Mouse (Mus musculus): Measurements from ENCODE around the gene Mrtfa.

Mrtfa gene

GRCm38 (mm10) chr15:81098689-81099088 lies 91.9 kb downstream of the Mrtfa start:
- DNase-seq = no peak

DNA sequence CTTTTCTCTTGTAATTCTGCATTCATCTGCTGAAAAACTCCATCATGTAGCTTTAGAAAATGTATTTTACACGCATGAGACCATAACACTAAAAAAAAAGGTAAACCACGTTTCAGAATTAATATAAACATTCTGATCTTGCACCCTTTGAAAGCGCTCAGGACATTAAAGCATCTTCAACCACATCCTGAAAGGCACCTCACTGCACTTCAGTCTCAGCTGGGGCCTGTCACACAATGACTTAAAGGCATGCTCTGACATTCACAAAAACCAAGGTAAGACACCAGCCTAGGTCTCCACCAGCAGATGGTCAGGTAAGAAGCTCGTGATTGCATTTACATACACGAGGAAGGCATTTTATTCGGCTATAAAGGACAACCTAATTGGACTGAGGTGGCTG lies 92.7 kb downstream of the Mrtfa start:
- DNase-seq = no peak

DNA sequence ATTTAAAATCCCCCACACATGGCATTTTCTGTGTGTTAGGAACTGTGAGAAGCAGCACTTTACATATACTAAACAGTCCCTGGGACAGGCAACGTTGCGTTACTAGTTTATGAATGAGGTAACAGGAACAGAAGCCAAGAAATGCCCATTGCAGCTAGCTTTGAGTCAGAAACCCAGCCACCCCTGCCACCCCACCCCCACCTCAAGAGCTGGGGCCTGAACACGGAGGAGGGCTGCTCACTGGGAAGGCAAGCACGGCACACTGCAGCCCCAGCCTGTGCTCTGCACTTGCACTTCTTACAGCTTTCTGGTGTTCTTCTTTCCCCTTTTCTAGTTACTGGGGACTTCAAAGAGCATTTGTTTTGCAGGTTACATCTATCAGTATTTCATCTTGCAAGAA lies 93.1 kb downstream of the Mrtfa start:
- no peak for DNase-seq

DNA sequence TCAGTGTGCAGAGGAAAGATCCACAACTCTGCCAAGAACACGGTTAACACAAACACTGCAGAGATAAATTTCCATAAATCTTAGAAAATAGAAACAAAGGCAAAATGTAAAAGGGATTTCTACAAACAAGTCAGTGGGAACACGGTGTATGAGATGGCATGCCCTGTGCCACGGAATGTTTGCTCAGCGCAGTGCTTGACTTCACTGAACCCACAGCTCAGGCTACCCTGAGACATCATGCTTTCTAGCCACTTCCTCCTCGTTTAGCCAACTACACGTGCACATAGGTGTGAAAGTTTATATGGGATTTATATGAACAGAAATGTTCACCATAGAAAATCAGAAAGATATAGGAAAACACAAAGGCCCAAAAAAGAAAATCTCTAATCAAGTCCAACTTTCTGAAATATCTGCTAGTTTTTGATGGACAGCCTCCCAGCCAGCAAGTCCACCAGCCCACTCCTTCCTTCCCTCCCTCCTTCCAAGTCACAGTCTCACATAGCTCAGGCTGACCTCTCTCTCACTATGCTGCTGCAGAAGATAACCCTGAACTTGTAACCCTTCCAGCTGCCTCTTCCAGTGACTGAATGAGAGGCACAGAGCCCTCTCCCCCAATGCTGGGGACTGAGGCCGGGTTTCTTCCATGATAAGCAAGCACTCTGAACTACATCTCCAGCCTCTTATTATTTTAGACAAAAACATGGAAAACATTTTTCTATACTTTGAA lies 94.1 kb downstream of the Mrtfa start:
- no peak for DNase-seq

DNA sequence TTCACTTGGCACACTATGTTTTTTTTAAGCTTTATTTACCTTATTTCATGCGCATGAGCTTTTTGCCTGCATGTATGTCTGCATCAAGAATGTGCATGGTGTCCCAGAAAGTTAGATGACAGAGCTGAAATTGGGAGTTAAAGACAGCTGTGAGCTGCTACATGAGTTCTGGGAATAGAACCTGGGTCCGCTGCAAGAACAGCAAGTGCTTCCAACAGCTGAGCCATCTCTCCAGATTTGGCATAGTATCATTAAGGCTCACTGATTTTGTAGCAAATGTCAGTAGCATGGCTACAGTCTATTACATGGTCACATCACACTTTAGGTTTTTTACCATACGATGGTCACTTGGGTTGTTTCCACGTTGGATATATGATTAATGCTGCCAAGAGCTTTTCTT lies 97.5 kb downstream of the Mrtfa start:
- DNase-seq = no peak

- DNase-seq = no peak
These were observed 98.8 kb downstream of the Mrtfa start for GRCm38 (mm10) chr15:81091718-81092117.

DNA sequence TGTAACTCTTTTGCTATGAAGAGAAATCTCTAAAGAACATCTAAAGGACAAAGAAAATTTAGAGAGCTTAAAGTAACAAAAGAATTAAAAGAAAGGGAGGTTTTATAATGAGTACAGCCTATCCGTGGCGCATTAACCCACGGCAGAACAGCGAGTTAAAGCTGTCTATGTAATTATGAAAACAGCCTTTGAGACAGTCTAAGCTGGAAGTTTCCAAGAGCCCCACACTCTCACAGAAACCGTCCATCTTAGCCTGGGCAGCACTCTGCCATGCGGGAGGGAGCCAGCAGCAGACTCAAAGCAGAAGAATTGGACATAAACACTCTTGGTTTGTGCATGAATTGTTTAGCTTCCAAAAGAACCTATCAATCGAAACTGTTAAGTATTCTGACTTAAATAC lies 103.0 kb downstream of the Mrtfa start:
- DNase-seq = no peak

DNA sequence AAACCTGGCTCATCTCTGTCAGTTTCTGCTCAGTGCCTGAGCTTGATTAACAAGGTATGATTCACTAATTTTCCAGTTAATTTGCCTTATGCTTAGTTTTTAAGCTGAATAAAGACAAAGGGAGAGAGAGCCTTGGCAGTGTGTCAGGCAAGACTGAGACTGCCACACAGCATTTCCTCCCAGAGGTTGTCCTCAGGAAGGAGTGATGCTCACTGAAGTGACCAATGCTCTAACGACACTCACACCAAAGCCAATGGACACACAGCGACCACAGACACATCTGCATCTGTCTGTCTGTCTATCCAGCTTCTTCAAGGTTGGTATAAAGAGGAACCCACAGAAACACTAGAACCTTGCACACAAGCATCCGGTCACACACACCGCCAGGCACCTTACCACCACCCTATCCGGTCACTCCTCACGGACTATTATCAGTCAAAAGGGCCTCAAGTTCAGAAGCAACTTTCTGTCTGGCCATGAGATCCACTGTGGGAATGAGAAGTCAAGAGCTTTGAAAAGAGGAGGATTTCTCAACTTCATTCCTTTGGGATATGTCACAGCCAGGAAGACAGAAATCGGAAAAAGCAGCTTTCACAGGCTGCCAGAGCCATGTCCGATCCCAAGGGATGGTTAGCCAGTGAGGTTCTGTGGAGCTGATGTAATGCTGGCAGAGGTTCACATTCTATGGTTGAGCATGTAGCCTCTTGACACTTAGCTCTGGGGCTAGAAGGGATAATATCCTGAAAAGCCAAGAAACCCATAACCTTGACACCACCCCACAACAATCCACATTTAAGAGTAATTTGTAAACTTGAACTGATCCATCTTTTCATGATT lies 103.7 kb downstream of the Mrtfa start:
- DNase-seq = peak; percentile 19

DNA sequence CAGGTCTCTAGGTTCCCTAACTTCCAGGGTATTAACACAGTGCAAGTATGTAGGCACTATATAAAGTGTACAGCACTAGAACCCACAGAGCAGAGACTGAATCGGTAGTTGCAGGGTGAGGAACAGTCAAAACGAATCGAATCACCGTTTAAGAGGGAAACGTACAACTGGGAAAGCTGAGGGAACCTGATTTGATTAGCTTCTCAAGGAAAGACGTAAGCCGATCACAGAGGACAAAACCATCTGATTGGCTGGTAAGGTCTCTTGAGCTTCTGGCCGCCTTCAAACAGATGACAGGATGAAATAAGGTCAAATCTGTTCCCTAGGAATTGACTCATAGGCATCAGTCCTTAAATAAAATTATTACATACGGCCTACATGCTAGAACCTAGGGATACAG lies 106.7 kb downstream of the Mrtfa start:
- DNase-seq = peak; percentile 30

- DNase-seq = no peak
These were observed 107.3 kb downstream of the Mrtfa start for GRCm38 (mm10) chr15:81083281-81083680.

GRCm38 (mm10) chr15:81081216-81081615 lies 109.3 kb downstream of the Mrtfa start:
- DNase-seq = no peak

GRCm38 (mm10) chr15:81080405-81080804 lies 110.2 kb downstream of the Mrtfa start:
- DNase-seq = no peak

- DNase-seq = no peak
These were observed 111.3 kb downstream of the Mrtfa start for GRCm38 (mm10) chr15:81079255-81079654.

- DNase-seq = peak; percentile 18
These were observed 113.0 kb downstream of the Mrtfa start for GRCm38 (mm10) chr15:81077551-81077950.

GRCm38 (mm10) chr15:81074543-81074942 lies 116.0 kb downstream of the Mrtfa start:
- no peak for DNase-seq

GRCm38 (mm10) chr15:81073751-81074150 lies 116.8 kb downstream of the Mrtfa start:
- no peak for DNase-seq

GRCm38 (mm10) chr15:81072748-81073147 lies 117.8 kb downstream of the Mrtfa start:
- peak; percentile 46 for DNase-seq

DNA sequence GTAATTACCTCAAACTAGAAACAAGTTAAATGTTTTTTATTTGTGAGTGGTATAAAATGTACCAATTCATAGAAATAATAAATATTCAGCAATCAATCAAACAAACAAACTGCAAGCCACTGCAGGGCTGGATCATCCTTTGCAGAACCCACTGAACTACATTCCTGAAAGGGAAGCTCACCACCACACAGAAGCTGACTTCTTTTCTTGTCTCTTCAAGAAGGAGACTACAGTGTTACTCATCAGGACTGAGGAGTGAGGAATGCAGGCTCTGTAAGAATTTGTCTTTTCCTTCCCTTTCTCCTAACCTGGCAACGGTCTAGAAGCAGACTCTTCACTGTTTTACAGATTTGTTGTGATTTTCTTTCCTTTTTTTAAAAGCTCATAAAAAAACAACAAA lies 120.1 kb downstream of the Mrtfa start:
- DNase-seq = no peak

GRCm38 (mm10) chr15:81068641-81069381 lies 121.7 kb downstream of the Mrtfa start:
- DNase-seq = no peak

- no peak for DNase-seq
These were observed 122.8 kb downstream of the Mrtfa start for GRCm38 (mm10) chr15:81067761-81068160.

- no peak for DNase-seq
These were observed 123.6 kb downstream of the Mrtfa start for GRCm38 (mm10) chr15:81066976-81067375.

GRCm38 (mm10) chr15:81064661-81065060 lies 125.9 kb downstream of the Mrtfa start:
- DNase-seq = no peak

- peak; percentile 75 for DNase-seq
These were observed 126.4 kb downstream of the Mrtfa start for GRCm38 (mm10) chr15:81064143-81064542.

- no peak for DNase-seq
These were observed 127.9 kb downstream of the Mrtfa start for GRCm38 (mm10) chr15:81062616-81063015.

Measured in retina, postnatal 1 day (tissue).